Mouse (Mus musculus): ENCODE measurements around the gene Kif21b.

- TF ChIP-seq CEBPB (IDR thresholded peaks at IDR 0.05; ENCODE audit: insufficient read depth, poor library complexity, severe bottlenecking) (no peak), POLR2AphosphoS2 (IDR thresholded peaks at IDR 0.05; ENCODE audit: insufficient read length, low read depth) (no peak), POLR2A (IDR thresholded peaks at IDR 0.05; ENCODE audit: insufficient read length, low read depth) (no peak), REST (IDR thresholded peaks at IDR 0.05; ENCODE audit: insufficient read depth, insufficient read length) (no peak), TCF12 (IDR thresholded peaks at IDR 0.05; ENCODE audit: insufficient read depth, poor library complexity, severe bottlenecking) (no peak), MAX (IDR thresholded peaks at IDR 0.05; ENCODE audit: low read depth) (no peak), TCF3 (IDR thresholded peaks at IDR 0.05; ENCODE audit: insufficient read length, low read depth) (no peak), USF1 (IDR thresholded peaks at IDR 0.05; ENCODE audit: low read depth) (no peak)
Observed at GRCm38 (mm10) chr1:136132386-136133201, 1.4 kb downstream of the Kif21b start.

All from myocyte (in vitro differentiated cells).